Mouse (Mus musculus) midbrain, embryonic 11.5 days (tissue): ENCODE measurements around the gene Gm17349. TPM values are rescaled to one million over a fixed set of nuclear protein-coding genes. Genes with fewer than 3 reads are reported as not detected.

Experiments
- ATAC-seq: fragments of 200-750 bp; cut with Nextera tagmentation; 2 replicates; pipeline ENCODE4 v1.8.0; 2017; ENCODE audit warnings: moderate TSS enrichment, moderate library complexity; ENCODE audit not compliant: low FRiP score
- DNase-seq: peaks from one replicate; pipeline ENCODE4 v3.0.0; 2015; ENCODE audit warnings: low spot score; ENCODE audit errors: missing footprints
- H3K27ac ChIP-seq: fragments of 300-500 bp; sonication (generic); 2 replicates; pipeline ENCODE4 v1.5.1; 2014; ENCODE audit warnings: low read depth, low read length
- H3K27me3 ChIP-seq: fragments of 300-500 bp; sonication (generic); 2 replicates; pipeline ENCODE4 v1.6.1; 2014; ENCODE audit warnings: mild to moderate bottlenecking, low read length, moderate library complexity, mixed read lengths; ENCODE audit not compliant: control insufficient read depth, insufficient read depth
- H3K36me3 ChIP-seq: fragments of 300-500 bp; sonication (generic); 2 replicates; pipeline ENCODE4 v1.6.1; 2014; ENCODE audit warnings: mild to moderate bottlenecking, low read length, moderate library complexity, mixed read lengths; ENCODE audit not compliant: control insufficient read depth, insufficient read depth
- H3K4me1 ChIP-seq: fragments of 300-500 bp; sonication (generic); 2 replicates; pipeline ENCODE4 v1.6.1; 2014; ENCODE audit warnings: low read length; ENCODE audit not compliant: control insufficient read depth, insufficient read depth
- H3K4me2 ChIP-seq: fragments of 300-500 bp; sonication (generic); 2 replicates; pipeline ENCODE4 v1.6.1; 2014; ENCODE audit warnings: mild to moderate bottlenecking, moderate library complexity
- H3K4me3 ChIP-seq: fragments of 300-500 bp; sonication (generic); 2 replicates; pipeline ENCODE4 v1.5.1; 2014; ENCODE audit warnings: low read depth, low read length
- H3K9ac ChIP-seq: fragments of 300-500 bp; sonication (generic); 2 replicates; pipeline ENCODE4 v1.6.1; 2014; ENCODE audit warnings: low read length
- H3K9me3 ChIP-seq: fragments of 300-500 bp; sonication (generic); 2 replicates; pipeline ENCODE4 v1.6.1; 2016; ENCODE audit warnings: low read length; ENCODE audit not compliant: control insufficient read depth
- WGBS: fragments of 180-500 bp; shearing (Covaris S2); extraction: QIAGEN DNeasy Blood & Tissue Kit; methylation state at CpG from one replicate; pipeline ENCODE4 v1.1.7; 2014; 5-methylcytosine and 5-hydroxymethylcytosine counted together
- polyA plus RNA-seq: library from polyadenylated mRNA; unstranded; fragments of >200 nt; fragmentation: Nextera tagmentation; extraction: Ambion mirVana; gene quantifications from 2 replicates; pipeline ENCODE4 v1.2.1, GENCODE M21; 2014

The Gm17349 gene
- polyA plus RNA-seq, 1 experiment from 2014 or later: not detected

GRCm38 (mm10) chr15:99714206-99714605 lies 8.9 kb upstream of the Gm17349 start:
- H3K9me3 ChIP-seq: no peaks in the 10 kb centered on the region
- DNase-seq: no peak
- H3K27me3 ChIP-seq: no peaks in the 10 kb centered on the region
- H3K4me1 ChIP-seq: no peaks in the 10 kb centered on the region
- H3K4me3 ChIP-seq: no peak overlapping the region
- H3K36me3 ChIP-seq: peaks cover 34% of the 10 kb centered on the region
- no peak overlapping the region for H3K4me2 ChIP-seq
- no peak overlapping the region for H3K27ac ChIP-seq
- H3K9ac ChIP-seq: no peak overlapping the region
- ATAC-seq: no peak
- WGBS: 75% methylated on average over 4 of the region's 4 CpGs

- no peak overlapping the region for H3K27ac ChIP-seq
- H3K27me3 ChIP-seq: no peaks in the 10 kb centered on the region
- DNase-seq (peak; percentile 78), ATAC-seq (no peak)
- H3K4me2 ChIP-seq: no peak overlapping the region
- 93% methylated on average over 3 of the region's 3 CpGs for WGBS
- no peak overlapping the region for H3K4me3 ChIP-seq
- no peaks in the 10 kb centered on the region for H3K4me1 ChIP-seq
- peaks cover 37% of the 10 kb centered on the region for H3K36me3 ChIP-seq
- H3K9ac ChIP-seq: no peak overlapping the region
- no peaks in the 10 kb centered on the region for H3K9me3 ChIP-seq
Observed at GRCm38 (mm10) chr15:99713569-99713968, 8.3 kb upstream of the Gm17349 start.

GRCm38 (mm10) chr15:99712666-99713559 lies 7.6 kb upstream of the Gm17349 start:
- DNase-seq: no peak
- Histone ChIP-seq H3K27ac (no peak overlapping the region), H3K9me3 (no peaks in the 10 kb centered on the region), H3K9ac (no peak overlapping the region), H3K36me3 (peaks cover 40% of the 10 kb centered on the region), H3K27me3 (no peaks in the 10 kb centered on the region), H3K4me1 (no peaks in the 10 kb centered on the region), H3K4me2 (no peak overlapping the region), H3K4me3 (no peak overlapping the region)
- no peak for ATAC-seq
- 70% methylated on average over 13 of the region's 13 CpGs for WGBS

GRCm38 (mm10) chr15:99711491-99711890 lies 6.2 kb upstream of the Gm17349 start:
- Histone ChIP-seq H3K4me1 (no peaks in the 10 kb centered on the region), H3K9ac (no peak overlapping the region), H3K27me3 (no peaks in the 10 kb centered on the region), H3K9me3 (no peaks in the 10 kb centered on the region), H3K36me3 (peaks cover 48% of the 10 kb centered on the region), H3K27ac (no peak overlapping the region), H3K4me2 (no peak overlapping the region), H3K4me3 (no peak overlapping the region)
- ATAC-seq (no peak), DNase-seq (no peak)
- 76% methylated on average over 3 of the region's 3 CpGs for WGBS

GRCm38 (mm10) chr15:99710221-99711190 lies 5.2 kb upstream of the Gm17349 start:
- no peaks in the 10 kb centered on the region for H3K4me1 ChIP-seq
- ATAC-seq (no peak), DNase-seq (no peak)
- no peak overlapping the region for H3K4me3 ChIP-seq
- no peaks in the 10 kb centered on the region for H3K9me3 ChIP-seq
- peaks cover 54% of the 10 kb centered on the region for H3K36me3 ChIP-seq
- no peak overlapping the region for H3K4me2 ChIP-seq
- WGBS: 91% methylated on average over 10 of the region's 10 CpGs
- H3K27ac ChIP-seq: no peak overlapping the region
- H3K9ac ChIP-seq: no peak overlapping the region
- no peaks in the 10 kb centered on the region for H3K27me3 ChIP-seq

GRCm38 (mm10) chr15:99708176-99708575 lies 2.9 kb upstream of the Gm17349 start:
- Histone ChIP-seq H3K4me1 (peaks cover 19% of the 10 kb centered on the region), H3K36me3 (peaks cover 52% of the 10 kb centered on the region), H3K27ac (no peak overlapping the region), H3K9me3 (no peaks in the 10 kb centered on the region), H3K4me2 (no peak overlapping the region), H3K9ac (no peak overlapping the region), H3K27me3 (no peaks in the 10 kb centered on the region), H3K4me3 (no peak overlapping the region)
- WGBS: 96% methylated on average over 13 of the region's 13 CpGs
- DNase-seq: no peak
- no peak for ATAC-seq

- peak overlapping the region; percentile 81 for H3K27ac ChIP-seq
Observed at GRCm38 (mm10) chr15:99704881-99705280, 409 bp downstream of the Gm17349 start.

GRCm38 (mm10) chr15:99704041-99704681 lies 1.1 kb downstream of the Gm17349 start:
- peaks cover 19% of the 10 kb centered on the region for H3K36me3 ChIP-seq
- 26% methylated on average over 23 of the region's 23 CpGs for WGBS
- peak overlapping the region; percentile 84 for H3K4me2 ChIP-seq
- DNase-seq (no peak), ATAC-seq (no peak)
- H3K4me3 ChIP-seq: peak overlapping the region; percentile 92
- peak overlapping the region; percentile 60 for H3K9ac ChIP-seq
- H3K9me3 ChIP-seq: no peaks in the 10 kb centered on the region
- no peaks in the 10 kb centered on the region for H3K27me3 ChIP-seq
- peaks cover 23% of the 10 kb centered on the region for H3K4me1 ChIP-seq
- peak overlapping the region; percentile 81 for H3K27ac ChIP-seq

More at GRCm38 (mm10) chr15:99704881-99705280, 409 bp downstream of the Gm17349 start:
- Histone ChIP-seq H3K4me1 (peaks cover 23% of the 10 kb centered on the region), H3K9ac (peak overlapping the region; percentile 60), H3K36me3 (peaks cover 26% of the 10 kb centered on the region), H3K4me2 (peak overlapping the region; percentile 84), H3K9me3 (no peaks in the 10 kb centered on the region), H3K4me3 (no peak overlapping the region), H3K27me3 (no peaks in the 10 kb centered on the region)
- DNase-seq (peak; percentile 92), ATAC-seq (no peak)
- 24% methylated on average over 7 of the region's 7 CpGs for WGBS
